Mouse (Mus musculus) ES-Bruce4 (cell line): ENCODE measurements around the gene Mvb12b. TPM values are rescaled to one million over a fixed set of nuclear protein-coding genes. Genes with fewer than 3 reads are reported as not detected.

Source experiments
- H3K27ac ChIP-seq: 2 replicates; pipeline ENCODE4 v1.5.1; 2012; ENCODE audit warnings: low read length, inconsistent platforms; ENCODE audit not compliant: insufficient read depth
- H3K27me3 ChIP-seq: 2 replicates; pipeline ENCODE4 v1.6.1; 2012; ENCODE audit warnings: mild to moderate bottlenecking, low read length, inconsistent platforms; ENCODE audit not compliant: control insufficient read depth, poor library complexity, insufficient read depth, severe bottlenecking
- H3K36me3 ChIP-seq: 2 replicates; pipeline ENCODE4 v1.6.1; 2012; ENCODE audit warnings: inconsistent platforms, mild to moderate bottlenecking, low read length, moderate library complexity; ENCODE audit not compliant: control insufficient read depth, poor library complexity, insufficient read depth, severe bottlenecking
- H3K4me1 ChIP-seq: one replicate; pipeline ENCODE4 v1.8.1; 2011; ENCODE audit warnings: low read length; ENCODE audit not compliant: control insufficient read depth, insufficient read depth
- H3K4me3 ChIP-seq: 2 replicates; pipeline ENCODE4 v1.5.1; 2011; ENCODE audit warnings: low read depth, mild to moderate bottlenecking, low read length
- H3K9ac ChIP-seq: 2 replicates; pipeline ENCODE4 v1.6.1; 2012; ENCODE audit warnings: low read depth, mild to moderate bottlenecking, inconsistent platforms; ENCODE audit not compliant: poor library complexity, severe bottlenecking
- H3K9me3 ChIP-seq: replicated peaks from 2 replicates; pipeline ENCODE4 v1.6.1; 2012; ENCODE audit warnings: mild to moderate bottlenecking, low read length, inconsistent platforms; ENCODE audit not compliant: control insufficient read depth, poor library complexity, insufficient read depth, severe bottlenecking
- CTCF ChIP-seq: IDR thresholded peaks from one replicate; pipeline ENCODE4 v1.8.1; 2011; ENCODE audit warnings: low read depth, low read length
- EP300 ChIP-seq: IDR thresholded peaks from 2 replicates; pipeline ENCODE4 v1.6.1; 2011; ENCODE audit warnings: low read depth, low read length; ENCODE audit not compliant: insufficient read depth
- POLR2A ChIP-seq: IDR thresholded peaks from one replicate; pipeline ENCODE4 v1.8.1; 2011; ENCODE audit warnings: low read length; ENCODE audit not compliant: insufficient read depth
- polyA plus RNA-seq: library from polyadenylated mRNA; stranded (reverse); fragments of >200 nt; gene quantifications from 2 replicates; pipeline ENCODE4 v1.2.4, GENCODE M21; 2011; ENCODE audit warnings: low read depth; ENCODE audit not compliant: missing spikeins, insufficient read depth, insufficient read length

Mvb12b gene
- polyA plus RNA-seq, 1 experiment: 11.5 TPM

DNA sequence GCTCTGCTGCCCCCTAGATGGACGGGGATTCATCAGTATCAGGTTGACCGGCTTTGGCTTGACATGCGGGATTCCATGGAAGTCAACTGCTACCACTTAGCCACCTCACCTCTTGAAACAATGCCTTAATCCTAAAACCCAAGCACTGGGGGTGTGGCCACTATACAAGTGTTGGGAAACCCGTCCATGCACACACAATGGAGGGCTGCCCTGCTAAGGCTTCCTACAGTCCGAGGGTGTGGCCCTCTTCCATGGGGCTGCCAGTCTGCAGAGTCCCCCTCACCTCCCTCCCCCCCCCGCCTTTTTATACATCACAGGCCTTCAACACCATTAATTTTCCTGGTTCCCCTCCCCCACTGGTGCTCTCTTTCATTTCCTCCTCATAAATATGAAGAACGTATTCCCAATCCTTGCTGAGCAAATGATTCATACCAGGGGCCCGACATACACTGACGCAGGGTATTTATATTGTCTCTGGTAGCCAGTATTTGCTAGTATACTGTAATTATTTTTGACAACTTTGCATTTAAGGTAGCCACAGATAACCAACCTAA lies 51.0 kb downstream of the Mvb12b start:
- no peaks in the 10 kb centered on the region for H3K9me3 ChIP-seq
- no peak overlapping the region for H3K27ac ChIP-seq
- no peak overlapping the region for H3K4me3 ChIP-seq
- no peaks in the 10 kb centered on the region for H3K27me3 ChIP-seq
- TF ChIP-seq CTCF (no peak), POLR2A (no peak), EP300 (no peak)
- H3K4me1 ChIP-seq: no peaks in the 10 kb centered on the region
- no peak overlapping the region for H3K9ac ChIP-seq
- H3K36me3 ChIP-seq: no peaks in the 10 kb centered on the region

DNA sequence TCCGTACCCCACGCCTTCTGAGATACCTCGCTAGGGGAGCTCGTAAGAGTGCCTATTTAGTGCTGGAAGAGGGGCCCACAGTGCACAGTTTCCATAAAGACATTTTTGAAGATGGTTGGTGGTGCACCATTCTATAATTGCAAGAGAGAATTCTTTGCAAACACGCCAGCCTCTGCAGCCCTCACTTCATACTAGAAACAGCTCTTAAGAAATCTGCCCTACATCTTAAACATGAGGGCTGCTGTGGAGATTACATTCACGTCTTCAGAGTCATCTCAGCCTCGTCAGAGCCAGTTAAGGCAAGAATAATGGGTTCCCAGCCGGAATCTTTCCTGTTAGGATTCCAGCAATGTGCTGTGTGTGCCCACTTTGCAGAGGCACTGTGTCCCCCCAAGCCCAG lies 52.7 kb downstream of the Mvb12b start:
- no peak overlapping the region for H3K4me3 ChIP-seq
- H3K36me3 ChIP-seq: no peaks in the 10 kb centered on the region
- no peaks in the 10 kb centered on the region for H3K4me1 ChIP-seq
- no peaks in the 10 kb centered on the region for H3K27me3 ChIP-seq
- H3K9ac ChIP-seq: no peak overlapping the region
- no peaks in the 10 kb centered on the region for H3K9me3 ChIP-seq
- TF ChIP-seq CTCF: no peak
- TF ChIP-seq EP300: no peak
- TF ChIP-seq POLR2A: no peak
- H3K27ac ChIP-seq: no peak overlapping the region

DNA sequence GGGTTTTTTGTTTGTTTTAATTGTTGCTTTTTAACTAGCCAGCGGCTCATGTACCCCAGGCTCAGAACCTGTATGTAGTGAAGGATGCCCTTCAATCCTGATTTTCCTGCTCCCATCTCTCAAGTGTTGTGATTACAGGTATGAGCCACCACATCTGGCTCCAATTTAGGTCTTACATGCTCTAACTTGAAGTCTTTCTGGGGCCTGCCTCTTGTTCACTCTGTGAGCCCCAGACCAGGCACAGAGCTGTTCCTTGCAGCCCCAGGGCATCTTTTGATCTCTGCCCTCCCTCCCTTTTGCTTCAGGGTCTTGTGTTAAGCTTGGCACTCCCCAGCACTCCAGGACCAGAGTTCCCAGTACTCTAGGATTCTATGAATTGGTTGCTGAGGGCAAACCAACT lies 53.8 kb downstream of the Mvb12b start:
- no peak overlapping the region for H3K27ac ChIP-seq
- no peaks in the 10 kb centered on the region for H3K9me3 ChIP-seq
- H3K4me1 ChIP-seq: no peaks in the 10 kb centered on the region
- no peaks in the 10 kb centered on the region for H3K27me3 ChIP-seq
- TF ChIP-seq POLR2A (no peak), EP300 (no peak), CTCF (no peak)
- no peaks in the 10 kb centered on the region for H3K36me3 ChIP-seq
- no peak overlapping the region for H3K9ac ChIP-seq
- H3K4me3 ChIP-seq: no peak overlapping the region

DNA sequence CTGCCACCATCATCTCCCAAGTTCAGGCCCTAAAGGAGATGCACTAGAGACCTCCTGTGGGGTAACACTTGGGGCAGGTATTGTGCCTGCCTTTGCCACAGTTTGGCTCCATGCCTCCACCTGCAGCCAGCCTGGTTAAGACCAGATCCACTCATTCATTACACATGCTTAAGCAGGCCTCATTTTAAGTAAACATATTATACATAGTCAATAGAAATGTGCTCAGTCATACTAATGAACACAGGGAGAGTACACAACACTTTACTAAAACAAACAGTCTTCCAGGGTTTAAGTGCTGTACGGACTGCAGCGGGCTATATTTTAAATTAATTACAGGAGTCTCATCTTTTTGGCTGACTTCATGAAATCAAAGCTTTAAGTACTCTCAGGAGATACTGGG lies 57.9 kb downstream of the Mvb12b start:
- Histone ChIP-seq H3K9ac (no peak overlapping the region), H3K4me1 (no peaks in the 10 kb centered on the region), H3K9me3 (no peaks in the 10 kb centered on the region), H3K4me3 (no peak overlapping the region), H3K27ac (no peak overlapping the region), H3K36me3 (no peaks in the 10 kb centered on the region), H3K27me3 (no peaks in the 10 kb centered on the region)
- TF ChIP-seq EP300: no peak
- no peak for TF ChIP-seq CTCF
- TF ChIP-seq POLR2A: no peak

DNA sequence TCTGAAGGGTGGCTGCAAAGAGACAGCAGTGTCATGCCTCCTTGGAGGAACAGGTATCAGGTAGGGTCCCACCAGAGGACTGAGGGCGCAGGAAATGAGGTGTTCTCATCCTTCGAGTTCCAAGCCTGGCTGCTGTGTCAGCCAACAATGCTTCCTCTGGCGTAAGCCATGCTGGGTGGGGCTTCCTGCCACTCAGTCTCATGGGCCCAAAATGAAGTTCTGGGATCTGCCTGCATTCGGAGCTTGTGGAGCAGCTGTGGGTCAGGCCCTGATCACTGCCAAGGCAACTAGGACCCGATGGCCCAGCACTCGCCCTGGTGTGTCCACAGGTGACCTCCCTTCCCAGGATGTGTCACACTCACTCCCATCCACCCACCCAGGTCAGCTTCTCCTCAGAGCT lies 61.0 kb downstream of the Mvb12b start:
- Histone ChIP-seq H3K9me3 (no peaks in the 10 kb centered on the region), H3K27ac (no peak overlapping the region), H3K27me3 (no peaks in the 10 kb centered on the region), H3K4me3 (no peak overlapping the region), H3K4me1 (no peaks in the 10 kb centered on the region), H3K9ac (no peak overlapping the region), H3K36me3 (no peaks in the 10 kb centered on the region)
- TF ChIP-seq POLR2A: no peak
- TF ChIP-seq EP300: no peak
- TF ChIP-seq CTCF: no peak

DNA sequence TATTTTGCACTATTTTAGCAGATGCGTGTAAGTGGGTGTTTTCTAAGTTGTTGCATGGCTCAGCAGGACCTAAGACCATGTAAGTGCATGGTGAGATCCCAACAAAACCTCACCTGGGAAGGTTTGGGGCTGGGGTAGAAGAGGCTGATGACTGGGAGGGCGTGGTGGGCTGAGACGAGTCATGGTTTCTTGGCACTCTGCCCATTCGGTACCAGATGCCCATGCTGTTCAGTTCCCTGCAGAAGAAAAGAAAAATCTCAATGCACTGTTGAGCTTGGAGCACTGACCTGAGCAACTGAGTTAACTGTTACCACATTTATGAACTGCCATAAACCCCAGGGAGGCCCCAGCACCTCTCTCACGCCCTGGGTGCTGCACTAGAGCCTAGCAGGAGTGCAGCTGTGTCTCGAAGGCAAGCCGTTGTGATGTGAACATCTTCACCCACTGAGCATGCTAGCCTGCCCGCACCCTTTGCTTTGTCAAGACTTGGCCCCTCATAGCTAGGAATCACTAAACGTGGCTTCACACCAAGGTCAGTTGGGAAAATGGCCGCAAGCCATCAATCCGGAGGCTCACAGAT lies 62.7 kb downstream of the Mvb12b start:
- Histone ChIP-seq H3K27me3 (no peaks in the 10 kb centered on the region), H3K4me1 (no peaks in the 10 kb centered on the region), H3K4me3 (no peak overlapping the region), H3K9ac (no peak overlapping the region), H3K27ac (no peak overlapping the region), H3K9me3 (no peaks in the 10 kb centered on the region), H3K36me3 (no peaks in the 10 kb centered on the region)
- TF ChIP-seq POLR2A: no peak
- TF ChIP-seq EP300: no peak
- no peak for TF ChIP-seq CTCF
